Mouse (Mus musculus): ENCODE data around the gene Hydin. TPM values are rescaled to one million over a fixed set of nuclear protein-coding genes. Genes with fewer than 3 reads are reported as not detected.
"Not testable (repeated sequence)": the region's sequence is repeated elsewhere in the genome, so short reads cannot be mapped to it uniquely, and the experiment has no call there.

Hydin gene
- polyA plus RNA-seq, 1 experiment from 2014 or later: 0.55 TPM

GRCm38 (mm10) chr8:110340090-110340703, 73.4 kb downstream of the Hydin start:
- Histone ChIP-seq H3K4me2 (replicated peaks) (no peak overlapping the region), H3K9me3 (no peaks in the 10 kb centered on the region), H3K4me3 (no peak overlapping the region), H3K27ac (replicated peaks) (no peak overlapping the region), H3K36me3 (no peaks in the 10 kb centered on the region), H3K9ac (replicated peaks) (no peak overlapping the region), H3K27me3 (no peaks in the 10 kb centered on the region), H3K4me1 (no peaks in the 10 kb centered on the region)
- 90% methylated on average over 12 of the region's 12 CpGs for WGBS
- no peak for ATAC-seq (replicated peaks)

DNA sequence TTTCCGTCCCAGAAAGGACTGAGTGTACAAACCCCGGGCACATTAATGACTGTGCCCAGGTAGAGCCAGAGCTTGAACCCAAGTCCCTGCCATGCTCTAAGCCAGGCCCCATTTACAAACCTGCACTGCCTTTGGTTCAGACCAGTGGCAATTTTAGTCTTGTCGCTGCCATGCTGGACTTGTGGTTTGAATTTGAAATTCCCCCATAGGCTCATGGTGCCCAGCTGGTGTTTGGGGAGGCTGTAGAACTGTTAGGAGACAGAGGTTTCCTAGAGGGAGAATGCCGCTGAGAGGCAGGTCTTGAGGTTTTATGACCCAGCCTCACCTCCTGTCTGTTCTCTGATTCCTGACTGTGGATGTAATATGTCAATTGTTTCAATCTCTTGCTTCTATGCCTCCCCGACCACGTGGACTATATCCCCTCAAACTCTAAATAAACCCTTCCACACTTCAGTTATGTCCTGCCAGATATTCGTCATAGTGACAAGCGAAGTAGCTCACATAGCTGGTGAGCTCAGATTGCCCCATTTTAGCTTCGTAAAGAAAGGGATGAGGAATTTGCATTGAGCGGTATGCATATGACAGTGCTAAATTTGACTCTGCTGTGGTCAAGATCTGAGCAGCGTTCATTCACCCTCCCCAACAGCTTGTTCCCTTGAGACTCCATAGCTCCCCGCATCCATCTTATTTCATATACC, 79.1 kb downstream of the Hydin start:
- Histone ChIP-seq H3K4me1 (no peaks in the 10 kb centered on the region), H3K27me3 (no peaks in the 10 kb centered on the region), H3K27ac (replicated peaks) (no peak overlapping the region), H3K4me2 (replicated peaks) (no peak overlapping the region), H3K36me3 (no peaks in the 10 kb centered on the region), H3K9me3 (no peaks in the 10 kb centered on the region), H3K4me3 (no peak overlapping the region), H3K9ac (replicated peaks) (no peak overlapping the region)
- WGBS: 92% methylated on average over 12 of the region's 12 CpGs
- ATAC-seq (replicated peaks): no peak

DNA sequence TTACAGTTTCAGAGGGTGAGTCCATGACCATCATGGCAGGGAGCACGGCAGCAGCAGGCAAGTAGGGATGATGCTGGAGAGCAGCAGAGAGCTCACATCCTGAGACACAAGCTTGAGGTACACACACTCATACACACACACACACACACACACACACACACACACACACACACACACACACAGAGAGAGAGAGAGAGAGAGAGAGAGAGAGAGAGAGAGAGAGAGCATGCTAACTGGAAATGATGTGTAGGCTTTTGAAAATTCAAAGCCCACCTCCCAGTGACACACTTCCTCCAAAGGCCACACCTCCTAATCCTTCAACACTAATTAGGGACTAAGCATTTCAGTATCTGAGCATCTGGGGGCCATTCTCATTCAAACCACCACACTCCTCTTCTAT, 80.1 kb downstream of the Hydin start:
- Histone ChIP-seq H3K9me3 (no peaks in the 10 kb centered on the region), H3K27me3 (no peaks in the 10 kb centered on the region), H3K36me3 (no peaks in the 10 kb centered on the region), H3K4me2 (replicated peaks) (no peak overlapping the region), H3K4me3 (no peak overlapping the region), H3K27ac (replicated peaks) (no peak overlapping the region), H3K4me1 (no peaks in the 10 kb centered on the region), H3K9ac (replicated peaks) (no peak overlapping the region)
- WGBS: 100% methylated on average over 1 of the region's 1 CpGs
- no peak for ATAC-seq (replicated peaks)

DNA sequence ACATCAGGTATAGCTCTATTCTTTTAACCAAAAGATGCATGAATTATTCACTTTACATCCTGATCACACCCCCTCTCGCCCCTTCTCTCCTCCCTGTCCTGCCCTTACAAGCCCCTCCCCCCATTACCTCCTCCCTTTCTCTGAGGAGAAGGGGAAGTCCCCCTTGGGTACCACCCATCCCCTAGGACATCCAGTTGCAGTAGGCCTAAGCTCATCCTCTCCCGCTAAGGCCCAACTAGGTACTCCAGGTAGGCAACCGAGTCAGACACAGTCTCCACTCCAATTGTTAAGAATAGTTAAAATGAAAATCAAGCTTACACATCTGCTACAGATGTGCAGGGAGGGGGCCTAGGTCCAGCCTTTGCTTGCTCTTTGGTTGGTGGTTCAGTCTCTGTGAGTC, 83.9 kb downstream of the Hydin start:
- no peaks in the 10 kb centered on the region for H3K9me3 ChIP-seq
- H3K4me1 ChIP-seq: no peaks in the 10 kb centered on the region
- H3K4me3 ChIP-seq: no peak overlapping the region
- H3K36me3 ChIP-seq: no peaks in the 10 kb centered on the region
- no peak overlapping the region for H3K4me2 ChIP-seq (replicated peaks)
- WGBS: 82% methylated on average over 3 of the region's 3 CpGs
- no peaks in the 10 kb centered on the region for H3K27me3 ChIP-seq
- H3K27ac ChIP-seq (replicated peaks): no peak overlapping the region
- ATAC-seq (replicated peaks): no peak
- H3K9ac ChIP-seq (replicated peaks): no peak overlapping the region

- Histone ChIP-seq H3K9me3 (no peaks in the 10 kb centered on the region), H3K9ac (replicated peaks) (no peak overlapping the region), H3K27ac (replicated peaks) (no peak overlapping the region), H3K27me3 (no peaks in the 10 kb centered on the region), H3K36me3 (no peaks in the 10 kb centered on the region), H3K4me1 (no peaks in the 10 kb centered on the region), H3K4me2 (replicated peaks) (no peak overlapping the region), H3K4me3 (no peak overlapping the region)
- ATAC-seq (replicated peaks): no peak
- WGBS: 88% methylated on average over 5 of the region's 5 CpGs
Measured at GRCm38 (mm10) chr8:110351909-110352308, 85.1 kb downstream of the Hydin start.

GRCm38 (mm10) chr8:110362975-110363374, 96.2 kb downstream of the Hydin start:
- H3K27ac ChIP-seq (replicated peaks): no peak overlapping the region
- no peak overlapping the region for H3K9ac ChIP-seq (replicated peaks)
- H3K4me2 ChIP-seq (replicated peaks): no peak overlapping the region
- no peak for ATAC-seq (replicated peaks)
- WGBS: 85% methylated on average over 4 of the region's 4 CpGs
- H3K36me3 ChIP-seq: no peaks in the 10 kb centered on the region
- no peak overlapping the region for H3K4me3 ChIP-seq
- H3K27me3 ChIP-seq: no peaks in the 10 kb centered on the region
- no peaks in the 10 kb centered on the region for H3K9me3 ChIP-seq
- no peaks in the 10 kb centered on the region for H3K4me1 ChIP-seq

DNA sequence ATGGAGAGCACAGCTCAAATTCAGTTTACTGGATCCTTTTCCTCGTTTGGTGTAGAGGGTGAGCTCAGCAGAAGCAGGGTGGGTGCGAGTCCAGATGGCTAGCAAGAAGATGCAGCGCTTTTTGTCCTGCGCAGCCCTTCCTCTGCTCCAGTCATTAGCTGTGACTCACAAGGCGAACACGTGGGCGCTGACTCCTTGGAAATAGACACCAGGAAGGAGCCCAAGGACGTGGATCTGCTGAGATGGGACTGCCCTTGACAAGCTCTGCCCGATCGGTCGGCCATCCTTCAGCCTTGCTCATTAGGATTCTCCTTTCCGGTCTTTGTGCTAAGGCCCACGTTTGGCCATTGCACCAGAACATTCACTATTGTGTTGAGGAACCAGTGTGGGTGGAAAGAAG, 106.1 kb downstream of the Hydin start:
- H3K27ac ChIP-seq (replicated peaks): no peak overlapping the region
- no peaks in the 10 kb centered on the region for H3K4me1 ChIP-seq
- no peak overlapping the region for H3K9ac ChIP-seq (replicated peaks)
- H3K9me3 ChIP-seq: no peaks in the 10 kb centered on the region
- H3K27me3 ChIP-seq: no peaks in the 10 kb centered on the region
- WGBS: 84% methylated on average over 13 of the region's 13 CpGs
- no peak overlapping the region for H3K4me2 ChIP-seq (replicated peaks)
- no peak for ATAC-seq (replicated peaks)
- no peaks in the 10 kb centered on the region for H3K36me3 ChIP-seq
- H3K4me3 ChIP-seq: no peak overlapping the region

DNA sequence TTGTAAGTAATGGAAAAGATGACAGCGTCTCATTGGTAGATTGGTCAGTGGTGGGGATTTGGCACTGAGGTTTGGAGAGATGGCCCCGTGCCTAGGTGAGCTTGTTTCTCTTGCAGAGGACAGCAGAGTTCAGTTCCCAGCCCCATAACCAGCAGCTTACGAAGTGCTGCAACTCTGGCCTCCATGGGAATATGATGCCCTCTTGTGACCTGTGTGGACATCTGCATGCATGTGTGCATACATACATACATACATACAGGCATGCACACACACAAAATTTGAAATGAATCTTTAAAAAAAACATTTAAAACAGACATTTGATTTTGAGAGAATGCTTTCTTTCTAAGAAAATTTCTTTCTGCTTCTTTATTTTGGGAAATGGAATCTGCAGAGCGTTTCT, 106.9 kb downstream of the Hydin start:
- Histone ChIP-seq H3K27me3 (no peaks in the 10 kb centered on the region), H3K36me3 (no peaks in the 10 kb centered on the region), H3K9ac (replicated peaks) (no peak overlapping the region), H3K27ac (replicated peaks) (no peak overlapping the region), H3K4me3 (no peak overlapping the region), H3K4me1 (no peaks in the 10 kb centered on the region), H3K9me3 (no peaks in the 10 kb centered on the region), H3K4me2 (replicated peaks) (no peak overlapping the region)
- 87% methylated on average over 4 of the region's 4 CpGs for whole genome bisulfite sequencing
- no peak for ATAC-seq (replicated peaks)

- ATAC-seq (replicated peaks): no peak
Measured at GRCm38 (mm10) chr8:110382751-110383150, 116.0 kb downstream of the Hydin start.

DNA sequence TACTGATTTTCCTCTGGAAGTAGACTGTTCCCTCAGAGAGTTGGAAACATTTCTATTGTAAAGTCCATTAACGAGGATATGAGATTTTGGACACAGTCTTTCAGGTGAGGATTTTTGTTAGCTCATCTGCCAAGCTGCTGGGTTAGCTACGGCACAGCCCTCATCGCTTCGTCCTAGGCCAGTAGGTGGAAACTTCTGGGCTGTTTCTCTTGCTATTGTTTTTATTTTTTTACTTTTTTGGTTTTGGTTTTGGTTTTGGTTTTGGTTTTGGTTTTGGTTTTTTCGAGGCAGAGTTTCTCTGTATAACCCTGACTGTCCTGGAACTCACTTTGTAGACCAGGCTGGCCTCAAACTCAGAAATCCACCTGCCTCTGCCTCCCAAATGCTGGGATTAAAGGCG, 117.9 kb downstream of the Hydin start:
- not testable (repeated sequence) for H3K27me3 ChIP-seq; H3K4me3 ChIP-seq; H3K4me1 ChIP-seq; H3K4me2 ChIP-seq (replicated peaks); H3K9me3 ChIP-seq; ATAC-seq (replicated peaks); H3K27ac ChIP-seq (replicated peaks); H3K36me3 ChIP-seq; H3K9ac ChIP-seq (replicated peaks)
- WGBS: 92% methylated on average over 6 of the region's 6 CpGs

More at GRCm38 (mm10) chr8:110382751-110383150, 116.0 kb downstream of the Hydin start:
- WGBS: 12% methylated on average over 8 of the region's 8 CpGs
- no peak overlapping the region for H3K4me2 ChIP-seq (replicated peaks)
- no peak overlapping the region for H3K27ac ChIP-seq (replicated peaks)
- no peaks in the 10 kb centered on the region for H3K36me3 ChIP-seq
- no peaks in the 10 kb centered on the region for H3K9me3 ChIP-seq
- peaks cover 4% of the 10 kb centered on the region; the same call in 1 of the 2 replicates for H3K4me1 ChIP-seq
- no peaks in the 10 kb centered on the region for H3K27me3 ChIP-seq
- H3K4me3 ChIP-seq: no peak overlapping the region
- H3K9ac ChIP-seq (replicated peaks): no peak overlapping the region

DNA sequence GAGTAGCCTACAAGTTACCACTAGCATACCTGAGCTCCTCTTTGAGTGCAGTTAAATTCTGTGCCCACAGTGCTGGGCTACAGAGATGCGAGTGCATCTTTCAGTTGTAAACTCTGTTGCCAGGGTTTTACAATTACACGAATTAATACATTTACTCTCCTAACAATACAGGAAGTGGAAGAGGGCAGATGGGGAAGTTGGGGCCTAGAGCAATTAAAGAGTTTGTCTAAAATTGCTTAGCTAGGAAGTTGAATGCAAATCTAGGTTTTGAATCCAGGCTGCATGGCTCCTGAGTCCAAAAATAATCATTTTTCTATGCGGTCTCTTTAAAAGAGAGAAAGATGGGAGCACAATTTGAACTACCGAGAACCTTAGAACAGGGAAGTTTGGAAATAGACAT, 128.9 kb downstream of the Hydin start:
- whole genome bisulfite sequencing: 86% methylated on average over 4 of the region's 4 CpGs

GRCm38 (mm10) chr8:110400536-110400935, 133.8 kb downstream of the Hydin start:
- Histone ChIP-seq H3K4me3 (no peak overlapping the region), H3K9ac (replicated peaks) (no peak overlapping the region), H3K27me3 (no peaks in the 10 kb centered on the region), H3K36me3 (no peaks in the 10 kb centered on the region), H3K9me3 (no peaks in the 10 kb centered on the region), H3K4me1 (no peaks in the 10 kb centered on the region), H3K27ac (replicated peaks) (no peak overlapping the region), H3K4me2 (replicated peaks) (no peak overlapping the region)
- ATAC-seq (replicated peaks): no peak
- 89% methylated on average over 6 of the region's 6 CpGs for WGBS

More for the DNA sequence above, 128.9 kb downstream of the Hydin start:
- no peaks in the 10 kb centered on the region for H3K36me3 ChIP-seq
- no peaks in the 10 kb centered on the region for H3K27me3 ChIP-seq
- no peaks in the 10 kb centered on the region for H3K9me3 ChIP-seq
- H3K4me3 ChIP-seq: no peak overlapping the region
- H3K9ac ChIP-seq (replicated peaks): no peak overlapping the region
- H3K4me2 ChIP-seq (replicated peaks): no peak overlapping the region
- no peak for ATAC-seq (replicated peaks)
- H3K4me1 ChIP-seq: no peaks in the 10 kb centered on the region
- no peak overlapping the region for H3K27ac ChIP-seq (replicated peaks)

DNA sequence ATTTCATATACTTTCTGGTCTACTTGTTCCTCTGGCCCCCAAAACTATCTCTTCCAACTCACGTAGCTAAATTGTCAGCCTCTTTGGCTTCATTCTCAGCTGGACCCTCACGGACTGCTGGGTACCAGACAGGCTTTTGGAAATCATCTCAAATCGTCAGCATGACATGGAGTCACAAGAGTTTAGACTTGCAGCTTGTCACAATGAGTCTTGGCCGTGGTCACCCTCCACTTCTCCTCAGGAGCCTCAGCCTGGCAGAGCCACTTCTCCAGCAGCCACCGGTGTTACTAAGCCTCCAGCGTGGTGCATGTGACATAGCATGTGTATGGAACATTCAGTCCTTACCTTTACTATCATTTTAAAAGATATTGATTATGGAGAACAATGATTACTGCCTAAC, 135.5 kb downstream of the Hydin start:
- 91% methylated on average over 6 of the region's 6 CpGs for WGBS
- Histone ChIP-seq H3K4me1 (no peaks in the 10 kb centered on the region), H3K9me3 (no peaks in the 10 kb centered on the region), H3K27me3 (no peaks in the 10 kb centered on the region), H3K36me3 (no peaks in the 10 kb centered on the region), H3K9ac (replicated peaks) (no peak overlapping the region), H3K4me2 (replicated peaks) (no peak overlapping the region), H3K4me3 (no peak overlapping the region), H3K27ac (replicated peaks) (no peak overlapping the region)
- ATAC-seq (replicated peaks): no peak
